Mouse (Mus musculus): ENCODE measurements at regions not wholly inside any gene's neighbourhood (a gene's known extent, or its start where the extent isn't known, plus 50 kb on each side); places are given as distances from the start of the nearest gene placed in this dataset.
A peak's percentile ranks its signal among the peaks of the same experiment; 100 is the strongest.
"Not testable (repeated sequence)": the region's sequence is repeated elsewhere in the genome, so short reads cannot be mapped to it uniquely, and the experiment has no call there.

DNA sequence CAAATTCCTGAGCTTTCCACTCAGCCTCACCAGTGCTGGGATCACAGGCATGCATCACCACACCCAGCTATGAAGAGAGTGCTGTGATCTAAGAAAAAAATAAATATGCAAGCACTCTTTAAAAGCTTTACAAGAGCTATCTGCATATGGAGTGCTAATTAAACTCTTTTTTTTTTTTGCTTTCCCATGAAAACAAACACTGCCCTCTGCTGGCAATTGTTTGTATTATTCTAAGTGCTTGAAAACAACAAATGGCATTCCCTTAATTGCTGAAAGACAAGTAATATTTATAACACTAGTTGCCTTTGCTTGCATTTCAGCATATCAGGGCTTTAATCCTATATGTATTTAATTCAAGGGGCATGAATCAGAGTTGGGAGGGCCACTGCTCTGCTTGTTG lies 91.8 kb downstream of the 5730507C01Rik start:
- peak; percentile 14 to 19 for DNase-seq (ENCODE audit: low spot score in 2 of 2)
- intact Hi-C loops (cut with DNase I), result not testable (repeated sequence)

DNA sequence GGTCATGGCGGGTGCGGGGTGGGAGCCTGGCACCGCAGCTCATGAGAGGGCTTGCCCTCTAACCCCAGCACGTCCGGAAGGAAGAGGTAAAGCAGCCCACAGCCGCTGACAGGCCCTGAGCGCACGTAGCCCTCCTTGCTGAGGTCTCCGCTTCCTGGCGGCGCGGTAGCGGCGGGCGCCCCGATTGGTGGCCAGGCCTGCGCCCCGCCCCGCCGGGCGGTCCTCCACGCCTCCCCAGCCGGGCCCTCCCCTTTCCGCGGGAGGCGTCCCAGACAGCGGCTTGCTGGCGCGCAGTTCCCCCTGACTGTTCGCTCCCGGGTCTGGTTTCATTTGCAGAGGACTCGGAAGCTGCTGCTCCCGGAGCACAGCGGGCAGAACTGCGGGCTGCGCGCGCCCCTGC lies 95.5 kb downstream of the 5730507C01Rik start:
- intact Hi-C loops (cut with DNase I), result no loop called here
- peak; percentile 20 to 52 for DNase-seq (ENCODE audit: low spot score in 2 of 2)

DNA sequence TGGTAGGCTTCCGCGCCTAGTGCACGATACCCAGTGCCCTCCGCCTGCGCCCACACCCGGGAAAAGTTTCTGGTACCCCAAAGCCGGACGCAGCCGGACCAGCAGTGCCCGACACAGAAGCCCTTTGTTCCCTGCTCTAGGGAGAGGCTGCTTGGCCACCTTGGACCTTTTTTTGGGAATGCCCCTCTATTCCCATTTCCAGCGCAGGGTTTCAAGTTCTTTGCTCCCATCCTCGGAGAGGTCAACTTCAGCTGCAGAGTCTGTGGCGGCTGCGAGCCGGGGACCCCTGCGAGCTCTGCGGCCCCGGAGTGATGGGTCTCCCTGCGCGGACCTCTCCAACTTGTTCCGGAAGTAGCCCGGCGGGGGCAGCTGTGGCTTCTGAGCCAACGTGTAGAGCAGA lies 96.3 kb downstream of the 5730507C01Rik start:
- intact Hi-C loops (cut with DNase I); DNase-seq (ENCODE audit: low spot score in 2 of 2): not testable (repeated sequence)

Measured in left cerebral cortex, postnatal 14 days (tissue).